Mouse (Mus musculus): ENCODE results near the gene 1600002K03Rik.

The 1600002K03Rik gene

DNA sequence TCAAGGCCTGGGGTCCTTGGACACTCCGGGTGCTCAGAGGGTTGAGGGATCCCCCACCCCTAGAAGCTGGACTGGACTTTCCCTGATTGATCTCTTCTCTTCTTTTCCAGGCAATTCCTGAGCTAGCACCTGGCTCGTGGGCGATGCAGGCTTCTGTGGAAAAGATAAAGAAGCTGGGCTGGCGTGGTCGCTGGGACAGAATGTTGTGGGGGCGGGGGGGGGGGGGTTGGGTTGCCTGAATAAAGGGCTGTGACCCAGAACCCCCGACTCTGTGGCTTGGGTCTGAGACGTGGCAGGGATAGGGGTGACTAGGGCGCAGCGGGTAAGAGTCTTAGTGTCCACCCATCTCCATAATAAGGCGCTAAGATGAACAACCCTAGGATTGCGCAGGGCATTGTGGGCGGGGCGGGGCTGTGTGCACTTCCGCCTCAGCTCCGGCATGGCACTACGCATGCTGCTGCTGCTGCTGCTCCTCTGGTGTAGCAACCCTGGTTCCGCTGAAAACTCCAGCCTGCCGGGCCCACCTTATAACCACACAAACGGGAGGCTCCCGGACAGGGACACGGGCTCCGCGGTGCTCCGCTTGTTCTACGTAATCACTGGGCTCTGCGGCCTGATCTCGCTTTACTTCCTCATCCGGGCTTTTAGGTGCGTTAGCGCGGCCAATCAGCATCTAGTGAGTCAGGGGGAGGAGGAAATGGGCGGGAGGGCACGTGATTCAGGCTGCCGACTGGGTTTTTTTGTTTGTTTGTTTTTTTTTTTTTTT is at the start of gene 1600002K03Rik:
Gene 1600002K03Rik (plus strand): TSS at position 418 of the 766 bp plus-strand sequence.
- peak; percentile 88 to 90 for DNase-seq (ENCODE audit: low spot score in 2 of 2)

DNA sequence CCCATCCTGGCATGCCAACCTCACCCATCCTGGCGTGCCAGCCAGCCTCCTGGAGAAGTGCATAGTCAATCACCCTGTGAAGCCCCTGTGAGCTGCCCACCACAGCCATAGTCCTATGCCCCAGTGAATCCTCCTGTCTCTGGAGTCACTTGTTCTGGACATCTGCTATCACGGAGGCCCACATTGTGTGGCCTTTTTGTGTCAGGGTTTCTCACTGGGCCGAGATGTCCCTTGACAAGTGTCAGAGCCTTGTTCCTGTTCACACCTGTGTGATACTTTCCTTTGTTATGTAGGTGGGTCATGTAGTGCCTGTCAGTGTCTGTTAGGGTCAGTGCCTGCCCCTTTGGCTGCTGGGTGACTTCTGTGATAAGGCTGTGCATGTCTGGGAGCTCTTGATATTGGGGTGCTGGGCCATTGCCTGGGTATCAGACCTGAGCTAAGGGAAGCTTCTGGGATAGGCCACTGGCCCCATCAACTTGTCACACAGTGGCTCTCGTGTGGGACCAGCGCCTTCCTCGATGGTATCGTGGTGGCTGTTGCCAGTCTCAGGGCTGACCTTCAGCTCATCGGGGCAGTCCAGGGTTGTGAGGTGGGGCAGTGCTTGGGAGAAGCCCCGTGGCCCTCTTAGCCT is 48.7 kb upstream of the 1600002K03Rik start:
- DNase-seq (ENCODE audit: low spot score in 2 of 2): no peak

DNA sequence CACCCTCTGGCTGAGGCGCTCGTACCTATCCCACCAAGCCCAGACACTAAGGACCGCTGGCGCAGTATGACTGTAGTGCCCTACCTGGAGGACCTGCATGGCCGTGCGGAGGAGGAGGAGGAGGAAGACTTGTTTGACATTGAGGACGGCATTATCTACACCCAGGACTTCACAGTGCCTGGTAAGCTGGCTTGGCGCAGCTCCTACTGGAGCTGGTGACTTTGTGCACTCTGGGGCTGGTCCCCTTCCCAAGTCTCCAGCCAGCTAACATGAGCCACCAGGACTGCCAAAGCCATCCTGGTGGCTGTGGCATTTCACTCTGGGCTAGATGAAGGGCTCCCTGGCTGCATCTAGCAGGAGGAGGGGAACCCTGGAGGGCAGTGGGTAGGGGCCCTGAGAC is 44.8 kb upstream of the 1600002K03Rik start:
- DNase-seq (ENCODE audit: low spot score in 2 of 2): no peak

DNA sequence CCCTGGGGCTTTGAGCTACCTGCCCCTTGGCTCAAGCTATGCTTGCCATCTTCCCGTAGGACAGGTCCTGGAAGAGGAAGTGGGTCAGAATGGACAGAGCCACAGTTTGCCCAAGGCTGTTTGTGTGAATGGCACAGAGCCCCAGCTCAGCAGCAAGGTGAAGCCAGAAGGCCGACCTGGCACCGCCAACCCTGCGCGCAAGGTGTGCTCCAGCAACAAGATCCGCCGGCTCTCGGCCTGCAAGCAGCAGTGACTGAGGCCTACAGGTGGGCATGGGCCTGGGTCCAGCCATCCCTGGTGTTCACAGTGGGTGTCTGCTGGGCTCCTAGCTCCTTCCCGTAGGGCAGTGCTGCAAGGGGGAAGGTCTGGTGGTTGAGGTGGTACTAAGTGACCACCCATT is 42.9 kb upstream of the 1600002K03Rik start:
- DNase-seq (ENCODE audit: low spot score in 2 of 2): no peak

DNA sequence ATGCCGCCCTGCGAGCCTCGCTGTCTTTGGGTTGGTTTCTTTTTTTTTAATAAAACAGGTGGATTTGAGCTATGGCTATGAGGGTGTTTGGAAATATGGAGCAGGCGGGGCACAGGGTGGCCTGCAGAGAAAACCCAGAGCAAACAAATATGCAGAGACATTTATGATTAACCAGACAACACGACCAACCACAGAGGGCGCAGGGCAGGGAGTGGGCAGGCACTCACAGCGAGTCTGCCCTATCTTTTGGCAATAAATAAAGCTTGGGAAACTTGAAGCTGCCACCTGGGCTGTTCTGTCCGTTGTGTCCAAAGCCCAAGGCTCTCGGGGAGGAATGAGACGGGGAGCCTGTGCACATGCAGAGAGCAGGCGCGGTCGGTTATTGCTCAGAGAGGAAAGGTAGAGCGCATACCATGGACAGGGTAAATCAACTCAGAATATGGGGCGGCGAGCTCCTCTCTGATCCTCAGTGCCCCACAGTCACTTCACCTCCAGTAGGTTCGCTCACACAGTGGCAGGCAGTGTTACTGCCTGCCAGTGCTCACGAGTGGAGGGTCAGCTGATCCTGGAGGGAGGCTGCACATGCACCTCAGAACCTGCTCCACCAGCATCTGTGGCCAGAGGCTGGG is 42.2 kb upstream of the 1600002K03Rik start:
- peak in 1 of 2 experiments; percentile 44 for DNase-seq (ENCODE audit: low spot score in 2 of 2)

DNA sequence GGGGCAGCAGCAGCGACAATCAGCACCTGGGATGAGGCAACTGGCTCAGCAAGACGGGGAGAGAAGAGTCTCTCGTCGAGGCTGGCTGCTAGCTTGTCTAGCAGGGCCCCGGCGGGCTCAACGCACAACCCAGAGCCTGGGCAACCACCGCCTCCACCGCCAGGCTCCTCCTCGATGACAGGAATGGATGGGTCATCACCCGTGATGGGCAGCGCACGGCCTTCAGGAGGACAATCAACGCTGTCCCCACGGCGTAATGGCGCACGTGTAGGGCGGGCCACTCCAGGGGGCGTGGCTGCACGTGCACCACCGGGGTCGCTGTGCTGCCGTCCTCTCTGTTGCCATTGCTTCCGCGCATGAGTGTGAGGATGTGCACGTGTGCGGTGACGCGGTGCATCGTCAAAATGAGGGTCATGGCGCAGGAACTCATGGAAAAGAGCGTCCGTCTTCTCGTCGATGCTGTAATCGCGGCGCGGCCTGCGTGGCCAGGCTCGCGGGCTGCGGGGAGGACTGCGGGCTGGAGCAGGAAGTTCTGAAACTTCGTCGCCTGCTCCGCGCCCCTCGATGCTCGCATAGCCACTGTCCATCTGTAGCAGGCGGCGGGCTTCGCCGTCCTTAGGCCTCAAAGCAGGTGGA is 41.3 kb upstream of the 1600002K03Rik start:
- DNase-seq (ENCODE audit: low spot score in 2 of 2): no peak

DNA sequence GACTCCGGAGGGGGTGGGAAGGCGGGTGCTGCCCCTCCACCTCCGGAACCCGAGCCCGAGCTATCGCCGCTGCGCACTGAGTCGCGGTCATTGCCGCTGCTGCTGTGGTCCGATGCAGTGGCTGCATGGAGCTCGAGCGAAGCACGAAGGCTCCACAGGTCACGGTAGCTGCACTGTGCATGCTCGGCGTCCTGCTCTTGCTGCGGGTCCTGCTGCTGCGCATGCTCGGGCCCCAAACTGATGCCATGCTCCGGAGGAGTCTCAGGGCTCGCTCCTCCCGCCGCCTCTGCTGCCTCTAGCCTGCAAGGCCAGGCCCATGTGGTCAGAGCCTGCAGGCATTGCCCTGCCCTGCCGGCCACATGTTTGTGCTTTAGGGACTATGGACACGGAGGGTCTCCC is 40.8 kb upstream of the 1600002K03Rik start:
- no peak for DNase-seq (ENCODE audit: low spot score in 2 of 2)

DNA sequence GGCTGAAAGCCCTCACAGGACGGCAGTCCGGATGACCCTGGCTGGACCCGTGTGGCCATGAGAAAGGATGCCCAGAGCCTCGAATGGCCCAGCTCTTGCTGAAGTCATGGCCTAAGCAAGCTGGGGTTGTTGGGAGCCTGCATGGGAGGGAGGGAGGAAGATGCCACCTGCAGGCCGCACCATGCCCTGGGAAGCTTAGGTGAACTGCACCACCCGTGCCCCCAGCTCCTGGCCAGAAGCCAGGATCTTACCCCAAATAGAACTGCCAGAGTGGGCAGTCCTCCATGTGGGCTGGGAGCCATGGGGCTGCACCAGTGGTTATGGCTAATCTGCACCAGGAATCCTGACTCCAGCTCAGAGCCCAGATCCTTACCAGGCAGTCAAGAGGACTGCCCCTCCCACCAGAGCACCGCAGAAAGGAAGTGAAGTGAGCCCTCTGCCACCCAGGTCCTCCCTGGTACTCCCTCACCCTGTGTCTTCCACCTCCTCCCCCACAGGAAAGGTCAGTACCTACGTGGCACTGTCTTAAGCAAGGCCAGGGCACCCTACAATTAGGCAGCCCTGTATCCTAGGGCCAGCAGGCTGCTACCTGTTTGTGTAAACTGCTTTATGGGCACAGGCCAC is 39.4 kb upstream of the 1600002K03Rik start:
- no peak for DNase-seq (ENCODE audit: low spot score in 2 of 2)

DNA sequence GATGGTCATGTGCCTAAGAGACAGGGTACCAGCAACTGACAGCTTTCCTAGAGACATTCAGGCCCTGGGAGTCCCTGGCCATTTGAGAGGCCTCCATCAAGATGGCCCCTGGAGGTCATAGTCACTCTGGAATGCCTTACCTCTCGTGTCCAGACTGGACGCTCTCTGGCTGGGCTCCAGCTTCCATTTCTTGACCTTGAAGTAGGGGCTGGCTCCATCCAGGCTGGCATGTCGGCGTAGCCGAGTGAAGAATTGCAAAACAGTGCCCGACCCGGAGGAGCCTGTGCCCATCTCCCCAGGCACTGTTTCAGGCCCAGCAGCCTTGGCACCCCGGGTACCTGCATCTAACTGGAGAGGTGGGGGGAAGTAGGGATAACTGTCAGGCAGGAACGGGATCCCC is 38.3 kb upstream of the 1600002K03Rik start:
- DNase-seq (ENCODE audit: low spot score in 2 of 2): no peak

DNA sequence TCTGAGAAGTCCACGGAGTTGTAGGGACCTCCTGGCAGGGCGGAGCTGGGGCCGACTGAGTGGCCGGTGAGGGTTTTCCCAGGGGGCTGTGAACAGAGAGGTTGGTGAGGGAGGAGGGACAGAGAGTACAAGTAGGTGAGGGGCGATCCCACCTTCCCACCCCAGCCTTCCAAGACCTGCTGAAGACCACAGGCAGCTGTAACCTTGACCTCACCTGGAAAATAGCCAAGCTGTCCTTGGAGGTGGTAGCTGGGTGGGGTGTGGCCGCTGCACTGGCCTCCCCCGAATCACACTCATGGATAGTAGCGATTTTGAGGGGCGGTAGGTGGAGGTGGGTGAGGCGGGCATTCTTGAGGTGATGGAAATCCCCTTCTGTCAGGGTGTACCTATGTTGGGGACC is 37.6 kb upstream of the 1600002K03Rik start:
- no peak for DNase-seq (ENCODE audit: low spot score in 2 of 2)

DNA sequence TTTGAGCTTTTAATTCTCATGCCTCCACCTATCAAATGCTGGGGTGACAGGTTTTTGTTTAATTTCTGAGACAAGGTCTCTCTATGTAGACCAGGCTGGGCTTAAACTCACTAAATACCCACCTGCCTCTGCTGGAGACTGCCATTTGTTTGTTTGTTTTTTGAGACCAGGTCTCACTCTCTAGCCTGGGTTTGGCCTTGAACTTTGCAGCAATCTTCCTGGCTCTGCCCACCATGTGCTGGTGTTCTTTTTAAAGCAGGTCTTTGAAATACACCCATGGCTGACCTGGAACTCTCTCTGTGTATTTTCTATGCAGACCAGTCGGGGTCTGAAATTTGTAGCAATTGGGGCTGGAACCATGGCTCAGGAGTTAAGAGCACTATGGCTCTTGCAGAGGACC is 37.1 kb upstream of the 1600002K03Rik start:
- DNase-seq (ENCODE audit: low spot score in 2 of 2): no peak

DNA sequence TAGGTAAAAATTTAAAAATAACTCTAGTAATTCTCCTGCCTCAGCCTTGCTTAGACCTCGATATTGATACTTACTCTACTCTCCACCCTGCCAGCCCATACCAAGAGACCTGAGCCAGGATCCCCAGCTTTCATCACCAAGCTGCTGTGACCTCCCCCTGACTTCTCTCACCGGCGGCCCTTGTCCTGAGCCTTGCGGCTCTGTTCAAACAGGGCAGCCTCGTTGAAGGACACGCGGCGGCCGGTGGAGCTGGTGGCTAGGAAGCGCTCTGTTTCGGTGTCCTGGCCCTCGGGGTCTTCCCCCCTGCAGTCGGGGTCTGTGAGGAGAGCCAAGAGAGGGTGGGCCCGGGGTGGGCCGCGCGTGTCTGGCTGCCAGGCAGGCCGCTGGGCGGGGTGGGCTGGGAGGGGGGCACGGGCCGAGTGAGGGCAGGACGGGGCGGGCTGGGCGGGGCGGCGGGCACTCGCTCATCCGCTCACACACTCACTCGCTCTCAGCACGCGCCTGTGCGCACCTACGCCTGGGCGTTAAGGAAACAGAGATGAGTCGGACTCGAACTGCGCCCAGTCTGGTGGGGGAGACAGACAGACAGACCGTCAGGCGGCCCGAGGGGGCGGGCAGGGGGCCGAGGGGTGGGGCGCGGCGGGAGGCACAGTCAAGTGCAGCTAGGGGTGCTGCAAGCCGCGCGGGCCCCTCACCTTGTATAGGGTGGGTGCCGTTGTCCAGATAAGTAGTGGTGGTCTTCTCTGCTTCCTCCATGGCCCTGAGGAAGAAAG is 36.4 kb upstream of the 1600002K03Rik start:
- DNase-seq (ENCODE audit: low spot score in 2 of 2): no peak

DNA sequence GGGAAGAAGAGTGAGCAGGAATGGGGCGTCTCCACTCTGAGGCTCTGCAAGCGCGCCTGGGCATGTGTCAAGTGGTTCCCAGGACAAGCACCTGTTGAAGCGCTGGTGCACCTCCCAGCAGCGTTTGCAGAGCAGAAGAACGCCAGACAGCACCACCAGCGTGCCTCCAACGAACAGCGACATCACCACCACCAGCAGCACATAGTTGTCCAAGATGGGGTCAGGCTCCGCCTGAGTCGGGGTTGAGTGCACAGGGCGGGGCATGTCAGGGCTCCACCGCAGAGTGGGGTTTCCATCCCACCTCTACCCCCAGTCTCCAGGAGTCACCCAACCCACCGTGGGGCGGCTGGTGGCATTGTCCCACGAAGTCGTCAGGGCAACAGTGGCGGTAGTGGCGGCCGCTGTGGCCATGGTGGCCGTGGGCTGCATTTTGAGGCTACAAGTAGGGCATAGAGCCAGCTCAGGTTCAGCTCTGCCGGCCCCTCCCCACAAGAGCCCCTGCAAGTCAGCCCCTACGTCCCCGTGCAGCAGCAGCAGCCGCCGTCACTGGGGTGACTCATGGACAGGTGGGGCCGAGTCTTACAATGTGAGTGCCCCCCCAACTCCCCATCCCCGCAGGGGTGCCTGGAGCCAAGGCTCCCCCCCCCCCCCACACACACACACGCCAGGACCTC is 35.7 kb upstream of the 1600002K03Rik start:
- DNase-seq (ENCODE audit: low spot score in 2 of 2): no peak

DNA sequence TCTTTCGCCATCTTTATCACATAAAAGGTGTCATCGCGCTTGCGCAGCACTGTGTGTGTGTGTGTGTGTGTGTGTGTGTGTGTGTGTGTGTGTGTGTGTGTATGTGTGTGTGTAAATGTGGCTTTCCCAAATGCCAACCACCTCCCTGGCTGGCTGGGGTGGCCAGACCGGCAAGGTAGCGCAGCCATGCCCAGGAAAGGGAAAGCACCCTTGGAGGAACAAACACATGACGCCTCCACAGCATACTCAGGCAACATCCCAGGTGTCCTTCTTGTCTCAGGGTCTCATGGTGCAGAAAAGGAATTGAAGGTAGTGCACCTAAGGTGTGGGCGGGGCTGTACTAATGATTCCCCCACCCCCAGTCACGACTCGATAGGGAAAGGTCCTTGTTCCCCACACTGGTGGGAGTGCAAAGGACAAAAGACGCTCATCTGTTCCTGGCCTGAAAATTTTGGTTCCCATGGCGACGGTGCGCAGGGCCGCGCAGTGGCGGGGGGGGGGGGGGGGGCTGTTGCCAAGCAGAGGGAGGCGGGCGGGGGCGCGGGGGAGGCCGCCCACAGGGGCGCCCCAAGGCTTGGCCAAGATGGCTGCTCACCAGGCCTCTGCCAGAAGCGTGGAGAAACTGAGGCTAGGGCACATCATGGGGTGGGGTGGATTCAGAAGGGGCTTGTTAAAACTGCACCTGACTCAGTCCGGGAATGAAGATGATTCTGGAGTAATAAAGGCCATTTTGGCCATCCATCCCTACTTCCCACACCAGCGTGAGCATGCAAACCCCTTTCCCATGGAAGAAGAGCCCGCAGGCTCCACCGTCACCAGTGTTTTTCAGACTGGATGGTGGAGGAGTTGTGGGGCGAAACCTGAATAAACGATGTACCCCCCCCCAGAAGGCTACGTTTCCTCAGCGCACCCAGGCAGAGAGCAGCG is 34.9 kb upstream of the 1600002K03Rik start:
- DNase-seq (ENCODE audit: low spot score in 2 of 2): no peak

DNA sequence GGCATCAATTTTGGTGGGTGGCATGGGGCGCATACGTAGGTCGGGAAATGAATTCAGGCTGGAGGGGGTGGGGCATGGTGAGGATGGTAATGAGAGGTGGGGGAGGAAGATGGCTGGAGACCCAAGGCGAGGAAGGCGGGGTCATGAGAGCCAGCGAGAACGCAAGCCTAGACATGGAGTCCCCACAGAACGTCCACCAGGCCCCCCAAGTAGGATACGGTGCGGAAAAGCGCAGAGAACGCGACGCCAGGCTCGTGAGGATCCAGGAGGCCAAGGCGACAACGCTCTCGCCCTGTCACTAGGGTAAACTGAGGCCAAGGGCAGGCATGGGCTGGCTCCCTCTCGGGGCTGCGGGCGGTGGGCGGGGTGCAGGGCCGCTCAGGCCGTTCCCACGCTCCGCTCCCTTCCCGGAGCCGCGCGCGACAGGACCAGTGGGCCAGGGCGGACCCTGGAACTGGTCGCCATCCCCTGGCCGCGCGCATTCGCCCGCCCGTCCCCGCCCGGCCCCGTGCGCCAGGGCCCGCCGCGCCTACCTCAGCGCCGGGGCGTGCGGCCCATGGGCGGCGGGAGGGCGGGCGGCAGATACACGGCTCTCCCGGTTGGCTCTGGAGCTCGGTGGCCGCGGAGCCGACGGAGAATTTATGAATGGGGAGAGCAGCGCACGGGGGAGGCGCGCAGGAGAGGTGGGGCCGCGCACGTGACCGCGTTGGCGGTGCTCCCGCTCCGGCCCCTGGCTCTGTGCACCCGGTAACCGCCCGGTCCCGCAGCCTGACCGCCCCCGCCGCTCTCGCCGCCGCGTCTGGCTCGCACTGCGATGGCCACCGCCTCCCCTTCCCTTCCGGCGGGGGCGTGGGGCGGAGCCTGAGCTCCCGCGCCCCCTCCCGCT is 33.9 kb upstream of the 1600002K03Rik start, which contains the start of gene Atp5d:
Gene Atp5d (plus strand): TSS at position 80 of the 886 bp plus-strand sequence.
- peak in 1 of 2 experiments; percentile 66 for DNase-seq (ENCODE audit: low spot score in 2 of 2)

DNA sequence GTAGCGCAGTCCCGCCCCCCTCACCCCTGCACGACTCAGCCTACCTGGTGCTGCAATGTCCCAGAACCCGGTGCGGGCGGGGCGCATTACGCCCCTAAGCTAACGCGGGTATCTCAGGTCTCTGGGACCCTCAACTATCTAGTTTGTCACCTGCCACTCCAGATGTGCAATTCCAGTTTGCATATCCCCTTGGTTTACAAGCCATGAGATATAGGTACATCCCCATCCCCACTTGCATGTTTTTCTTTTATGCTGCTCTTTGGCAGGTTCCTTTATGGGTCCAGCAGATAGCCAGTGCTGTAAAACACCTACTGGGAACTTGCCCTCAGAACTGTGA is 33.3 kb upstream of the 1600002K03Rik start:
- no peak for DNase-seq (ENCODE audit: low spot score in 2 of 2)

DNA sequence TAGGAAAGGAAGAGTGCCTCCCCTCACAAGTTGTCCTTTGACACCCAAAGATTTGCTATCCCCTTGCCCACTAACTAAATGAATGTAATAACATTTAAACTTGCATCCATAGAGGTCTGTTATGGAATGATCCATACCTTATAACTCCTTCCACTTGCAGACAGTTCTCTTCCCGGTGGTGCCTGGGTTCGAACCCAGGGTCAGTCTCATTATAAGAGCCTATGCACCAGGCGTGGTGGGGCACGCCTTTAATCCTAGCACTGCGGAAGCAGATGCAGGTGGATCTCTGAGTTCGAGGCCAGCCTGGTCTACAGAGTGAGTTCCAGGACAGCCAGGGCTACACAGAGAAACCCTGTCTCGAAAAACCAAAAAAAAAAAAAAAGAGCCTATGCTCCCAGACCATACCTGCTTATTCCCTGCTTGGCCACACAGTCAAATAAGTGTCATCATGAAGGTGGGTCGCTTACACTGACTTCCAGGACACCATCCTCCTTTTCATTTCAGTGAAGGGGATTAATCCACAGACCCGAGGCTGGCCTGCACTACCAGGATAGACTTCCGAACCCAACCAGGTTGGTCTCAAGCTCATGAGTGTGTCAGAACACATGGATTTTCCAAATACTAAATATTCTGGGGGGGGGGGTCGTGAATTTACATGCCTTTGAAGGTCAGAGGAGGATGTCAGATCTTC is 32.6 kb upstream of the 1600002K03Rik start:
- DNase-seq (ENCODE audit: low spot score in 2 of 2): no peak

DNA sequence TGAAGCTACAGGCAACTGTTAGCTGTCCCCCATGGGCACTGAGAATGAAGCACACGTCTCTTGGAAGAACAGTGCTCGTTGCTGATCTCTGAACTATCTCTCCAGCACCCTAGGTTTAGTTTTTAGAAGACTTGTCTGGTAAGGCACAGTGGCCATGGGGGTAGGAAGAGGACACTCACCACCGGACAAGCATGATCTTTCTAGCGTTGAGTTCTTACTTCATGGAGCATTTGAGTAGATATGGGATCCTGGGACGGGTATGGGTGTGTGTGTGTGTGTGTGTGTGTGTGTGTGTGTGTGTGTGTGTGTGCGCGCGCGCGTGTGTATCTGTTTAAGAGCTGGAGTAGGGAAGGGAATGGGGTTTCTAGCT is 32.1 kb upstream of the 1600002K03Rik start, which contains the start of gene Cbarp:
Gene Cbarp (minus strand): TSS at position 170 of the 370 bp plus-strand sequence.
- DNase-seq (ENCODE audit: low spot score in 2 of 2): no peak
